ENCODE assay signal across 25 mouse cellular contexts in genomic region chr2:68419165-68419564, GRCm38 (mm10). TPM values are rescaled to one million over a fixed set of nuclear protein-coding genes. Genes with fewer than 3 reads are reported as not detected.
DNase-seq lines count a peak whose midpoint lies in the region; ATAC-seq and TF ChIP-seq lines count a peak whose summit lies in the region.
"Had no signal": no experiment of that assay in that cellular context is flagged by ENCODE, and none has a peak within 500 bp of the region (broad histone marks: within the 10 kb centered on the region; RNA-seq: fewer than 3 reads in every experiment).

No protein-coding gene starts in this region.

- peak; percentile 53 for DNase-seq in heart, adult 11 months
- DNase-seq in heart, adult 18-20 months: no peak
- DNase-seq in heart, postnatal 36 days: no peak
- DNase-seq in brain, adult 2 months (ENCODE audit: low read depth, low spot score): peak; percentile 76
- no peak for DNase-seq in kidney, adult 9 months
- DNase-seq: adrenal gland, postnatal 10 days; adrenal gland, postnatal 36 days; B cell, adult 2 months; cerebellum, adult 11-12 months; cerebellum, adult 8-10 months; cerebellum, postnatal 10 days; cerebellum, postnatal 36 days; gastrocnemius, postnatal 25 days had no signal

- WGBS in heart, embryonic 14.5 days: 81% methylated on average over 7 of the region's 7 CpGs
- WGBS in olfactory bulb, adult 2 months: 82% methylated on average over 7 of the region's 7 CpGs

- H3K4me3 ChIP-seq in heart, embryonic 14.5 days (ENCODE audit: control insufficient read depth in 1 of 2, insufficient read depth in 1 of 2, low read depth in 1 of 2, low read length in 2 of 2): no peak overlapping the region
- no peak overlapping the region for H3K4me3 ChIP-seq in olfactory bulb, adult 2 months (ENCODE audit: insufficient read depth, low read depth, low read length)
- H3K4me3 ChIP-seq: forebrain, embryonic 10.5 days; forebrain, embryonic 13.5 days; heart, embryonic 12.5 days; hindbrain, embryonic 12.5 days; hindbrain, embryonic 15.5 days had no signal

- TF ChIP-seq CTCF in olfactory bulb, adult 2 months (IDR thresholded peaks at IDR 0.05; ENCODE audit: insufficient read depth, low read depth, low read length): no peak

- H3K9ac ChIP-seq in heart, embryonic 14.5 days (ENCODE audit: low read length): 0 out of 2 replicates have a peak overlapping the region, but pooled peaks have one; percentile 21
- H3K9ac ChIP-seq: forebrain, embryonic 13.5 days; heart, embryonic 12.5 days; hindbrain, embryonic 12.5 days; hindbrain, embryonic 15.5 days had no signal

- H3K4me2 ChIP-seq in heart, embryonic 14.5 days (ENCODE audit: low read length): no peak overlapping the region
- H3K4me2 ChIP-seq: forebrain, embryonic 13.5 days; heart, embryonic 12.5 days; hindbrain, embryonic 12.5 days; hindbrain, embryonic 15.5 days had no signal

- no peak overlapping the region for H3K27ac ChIP-seq in heart, embryonic 14.5 days (replicated peaks in 1 of 2; ENCODE audit: control insufficient read depth in 1 of 2, insufficient read depth in 1 of 2, low read depth in 2 of 2, low read length in 2 of 2)
- H3K27ac ChIP-seq in olfactory bulb, adult 2 months (ENCODE audit: insufficient read depth, low read depth, low read length): peak overlapping the region; percentile 38; the same call in 1 of the 2 replicates
- H3K27ac ChIP-seq: forebrain, embryonic 10.5 days; forebrain, embryonic 13.5 days; hindbrain, embryonic 12.5 days; hindbrain, embryonic 15.5 days had no signal

- H3K9me3 ChIP-seq in heart, embryonic 14.5 days (ENCODE audit: control insufficient read depth, low read length): no peaks in the 10 kb centered on the region
- H3K9me3 ChIP-seq: forebrain, embryonic 13.5 days; heart, embryonic 12.5 days; hindbrain, embryonic 15.5 days had no signal

- 0 out of 2 replicates have a peak, but pooled peaks cover 3% of the 10 kb centered on the region for H3K36me3 ChIP-seq in heart, embryonic 14.5 days (ENCODE audit: control insufficient read depth, insufficient read depth, low read length)
- H3K36me3 ChIP-seq: G1E; hindbrain, embryonic 12.5 days; hindbrain, embryonic 15.5 days had no signal

- TF ChIP-seq POLR2A in olfactory bulb, adult 2 months (IDR thresholded peaks at IDR 0.05; ENCODE audit: insufficient read depth, low read depth, low read length): no peak

- ATAC-seq in heart, embryonic 14.5 days (ENCODE audit: insufficient number of reproducible peaks, insufficient read depth, low FRiP score, low read depth): no peak
- ATAC-seq: forebrain, embryonic 13.5 days; forebrain, embryonic 16.5 days; intestine, postnatal 0 days; Patski had no signal

- peaks cover 27 to 64% of the 10 kb centered on the region in 2 experiments for H3K4me1 ChIP-seq in heart, embryonic 14.5 days (ENCODE audit: control insufficient read depth in 2 of 2, insufficient read depth in 2 of 2, low read length in 2 of 2)
- peaks cover 17% of the 10 kb centered on the region for H3K4me1 ChIP-seq in olfactory bulb, adult 2 months (ENCODE audit: control insufficient read depth, insufficient read depth, low read length)
- H3K4me1 ChIP-seq: forebrain, embryonic 13.5 days; hindbrain, embryonic 12.5 days; hindbrain, embryonic 15.5 days had no signal

- intact Hi-C loops in heart, postnatal 36 days (cut with DNase I): loop anchor here (5.0 kb wide), 1 partner anchor 37 kb away; no protein-coding TSS in a partner anchor

- no peaks in the 10 kb centered on the region for H3K27me3 ChIP-seq in heart, embryonic 14.5 days (ENCODE audit: control insufficient read depth, insufficient read depth, low read length)
- H3K27me3 ChIP-seq: CH12.LX; forebrain, embryonic 13.5 days; heart, embryonic 12.5 days; hindbrain, embryonic 12.5 days; hindbrain, embryonic 15.5 days; Patski had no signal

RNA-seq across cellular contexts. Expression of gene Stk39, which starts 52.9 kb away (rescaled TPM):
- total RNA-seq in heart, adult 18-20 months (2021): 10 to 100 TPM; 88.1 to 97.1 TPM
- polyA plus RNA-seq in heart, embryonic 14.5 days (2014; fragmentation: Nextera tagmentation; extraction: Ambion mirVana): 89.0 and 90.8 TPM in 2 replicates
- 10 to 100 TPM; 67.5 to 80.3 TPM for total RNA-seq in heart, postnatal 36 days (2021)
- not detected in 2 replicates for polyA plus RNA-seq in olfactory bulb, adult 2 months (2012; ENCODE audit: insufficient read depth, insufficient read length, low replicate concordance, missing spikeins)
- total RNA-seq: CH12.LX had no signal
- polyA plus RNA-seq: G1E had no signal

Comparison
In these comparisons a context has a peak if more than half of its experiments do, and no peak if none do; other contexts are left out.
1. DNase-seq: peak in heart, adult 11 months (single experiment) and brain, adult 2 months (single experiment); none in heart, adult 18-20 months (0 of 2), heart, postnatal 36 days (0 of 2) and kidney, adult 9 months (single experiment).